Mouse (Mus musculus): ENCODE data around the gene Dctn5.

DNA sequence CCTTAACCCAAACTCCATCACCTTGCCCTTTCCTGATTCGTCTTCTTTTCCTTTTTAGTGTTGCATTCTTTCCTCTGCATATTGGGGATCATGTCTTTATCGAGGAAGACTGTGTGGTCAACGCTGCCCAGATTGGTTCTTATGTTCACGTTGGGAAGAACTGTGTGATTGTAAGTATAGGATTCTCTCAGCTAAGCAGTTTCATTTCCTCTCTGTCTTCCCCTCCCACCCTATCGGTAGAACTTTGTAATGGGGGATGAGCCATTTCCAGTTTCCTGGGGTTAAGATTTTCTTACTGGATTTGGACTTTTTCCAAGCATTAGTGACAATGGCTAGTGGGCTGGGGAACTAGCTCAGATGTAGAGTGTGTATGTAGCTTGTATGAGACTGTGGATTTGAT, 5.3 kb downstream of the Dctn5 start:
- no peak for TF ChIP-seq CTCF (IDR thresholded peaks at IDR 0.05; ENCODE audit: low read depth)
- no peak for TF ChIP-seq EP300 (IDR thresholded peaks at IDR 0.05; ENCODE audit: low read depth)
